Mouse (Mus musculus): ENCODE results near the gene Fbxo22. TPM values are rescaled to one million over a fixed set of nuclear protein-coding genes. Genes with fewer than 3 reads are reported as not detected.
A peak's percentile ranks its signal among the peaks of the same experiment; 100 is the strongest.

Gene Fbxo22
- 43.5 and 49.7 TPM in 2 replicates for total RNA-seq (2017)

DNA sequence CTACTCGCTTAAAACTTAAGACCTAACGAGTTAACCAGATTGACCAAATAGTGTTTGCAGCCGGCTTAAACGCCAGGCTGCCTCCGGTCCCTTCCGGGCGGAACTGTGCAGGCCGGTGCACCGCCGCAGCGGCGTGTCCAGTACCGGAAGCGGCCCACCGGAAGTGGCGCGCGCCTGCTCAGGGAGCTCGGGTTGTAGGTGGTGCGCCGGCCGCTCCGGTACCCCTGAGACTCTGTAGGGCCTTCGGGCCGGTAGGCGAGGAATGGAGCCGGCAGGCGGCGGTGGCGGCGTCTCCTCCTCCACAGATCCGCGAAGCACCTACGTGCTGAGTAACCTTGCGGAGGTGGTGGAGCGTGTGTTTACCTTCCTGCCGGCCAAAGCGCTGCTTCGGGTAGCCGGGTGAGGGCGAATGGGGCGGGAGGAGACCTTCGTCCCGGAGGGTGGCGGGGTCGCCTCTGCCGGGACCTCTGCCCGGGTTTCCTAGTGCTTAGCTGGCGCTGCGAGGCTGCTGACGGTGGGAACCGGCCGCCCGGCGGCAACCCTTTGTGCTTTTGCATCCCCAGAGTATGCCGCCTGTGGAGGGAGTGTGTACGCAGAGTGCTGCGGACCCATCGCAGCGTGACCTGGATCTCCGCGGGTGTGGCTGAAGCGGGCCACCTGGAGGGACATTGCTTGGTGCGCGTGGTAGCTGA, at the start of gene Fbxo22:
Gene Fbxo22 (plus strand): TSS at position 136 of the 692 bp plus-strand sequence.
- ATAC-seq (ENCODE audit: extremely low read depth, insufficient number of reproducible peaks, low FRiP score, poor library complexity, severe bottlenecking) = peak; percentile 83

DNA sequence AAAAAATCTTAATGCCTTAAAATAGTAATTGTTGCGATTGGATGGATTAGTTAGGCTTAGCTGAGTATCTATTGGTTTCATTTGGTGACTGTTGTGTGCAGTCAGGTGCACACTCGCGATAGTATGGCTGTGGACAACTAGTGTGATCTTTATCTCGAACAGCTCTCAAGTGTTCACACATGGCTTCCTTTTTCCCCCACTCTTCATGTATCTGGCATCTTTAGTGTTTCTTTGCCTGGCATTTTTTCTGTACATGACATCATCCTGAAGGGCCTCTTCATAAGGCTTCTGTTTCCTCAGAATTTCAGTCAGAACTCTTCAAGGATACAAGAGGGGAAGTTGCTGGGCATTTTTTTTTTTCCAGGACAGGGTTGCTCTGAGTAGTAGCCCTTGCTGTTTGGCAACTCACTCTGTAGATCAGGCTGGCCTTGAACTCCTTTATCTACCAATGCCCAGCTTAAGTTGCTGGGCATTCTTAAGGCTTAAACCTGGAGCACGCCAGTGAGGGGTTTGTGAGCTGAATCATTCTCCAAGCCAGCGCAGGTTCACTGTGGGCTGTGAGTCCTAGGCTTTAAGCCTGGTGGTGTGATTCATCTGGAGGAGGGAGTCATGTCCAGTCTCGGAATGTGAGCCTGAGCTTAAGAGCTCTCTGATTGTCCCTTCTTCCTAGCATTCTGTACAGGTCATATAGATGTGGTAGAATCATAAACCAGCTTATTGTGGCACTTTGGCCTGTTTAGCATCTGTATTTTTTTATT, 37.9 kb upstream of the Fbxo22 start:
- no peak for ATAC-seq (ENCODE audit: extremely low read depth, insufficient number of reproducible peaks, low FRiP score, poor library complexity, severe bottlenecking)

- no peak for ATAC-seq (ENCODE audit: extremely low read depth, insufficient number of reproducible peaks, low FRiP score, poor library complexity, severe bottlenecking)
Measured at GRCm38 (mm10) chr9:55172195-55172685, 36.5 kb upstream of the Fbxo22 start.

- ATAC-seq (ENCODE audit: extremely low read depth, insufficient number of reproducible peaks, low FRiP score, poor library complexity, severe bottlenecking) = no peak
Measured at GRCm38 (mm10) chr9:55174235-55174634, 34.5 kb upstream of the Fbxo22 start.

DNA sequence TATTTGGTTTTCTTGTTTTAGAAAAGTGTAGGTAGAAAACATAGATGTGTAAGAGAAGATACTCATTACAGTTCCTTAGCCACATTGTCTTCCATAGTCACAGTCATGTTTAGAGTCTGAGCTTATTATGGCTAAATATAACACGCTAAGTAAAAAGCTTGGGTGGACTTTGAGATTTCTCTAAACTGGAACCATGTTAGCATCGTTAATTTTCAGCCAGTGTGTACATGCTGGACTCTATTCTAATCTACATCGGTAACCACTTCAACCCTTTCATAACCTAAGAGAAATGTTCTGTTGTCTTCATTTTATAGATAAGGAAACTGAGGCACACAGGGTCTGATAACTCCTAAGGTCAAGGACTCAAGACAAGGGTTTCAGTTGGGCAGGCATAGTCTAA, 12.8 kb upstream of the Fbxo22 start:
- ATAC-seq (ENCODE audit: extremely low read depth, insufficient number of reproducible peaks, low FRiP score, poor library complexity, severe bottlenecking) = no peak

DNA sequence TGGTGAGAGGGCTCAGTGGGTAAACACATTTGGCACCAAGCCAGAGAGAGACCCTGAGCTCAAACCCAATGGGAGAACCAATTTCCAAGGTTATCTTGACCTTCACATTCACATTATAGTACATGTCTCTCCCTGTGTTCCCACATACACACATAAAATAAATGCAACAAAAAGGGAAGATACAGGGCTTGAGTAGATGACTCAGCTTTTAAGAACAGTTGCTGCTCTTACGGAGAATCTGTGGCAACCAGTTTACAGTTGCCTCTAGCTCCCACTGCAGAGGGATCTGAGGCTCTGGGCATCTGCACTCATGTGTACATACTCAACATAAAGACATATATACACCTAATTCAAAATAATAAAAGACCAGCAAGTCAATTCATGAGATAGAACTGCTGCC, 10.5 kb upstream of the Fbxo22 start:
- no peak for ATAC-seq (ENCODE audit: extremely low read depth, insufficient number of reproducible peaks, low FRiP score, poor library complexity, severe bottlenecking)

DNA sequence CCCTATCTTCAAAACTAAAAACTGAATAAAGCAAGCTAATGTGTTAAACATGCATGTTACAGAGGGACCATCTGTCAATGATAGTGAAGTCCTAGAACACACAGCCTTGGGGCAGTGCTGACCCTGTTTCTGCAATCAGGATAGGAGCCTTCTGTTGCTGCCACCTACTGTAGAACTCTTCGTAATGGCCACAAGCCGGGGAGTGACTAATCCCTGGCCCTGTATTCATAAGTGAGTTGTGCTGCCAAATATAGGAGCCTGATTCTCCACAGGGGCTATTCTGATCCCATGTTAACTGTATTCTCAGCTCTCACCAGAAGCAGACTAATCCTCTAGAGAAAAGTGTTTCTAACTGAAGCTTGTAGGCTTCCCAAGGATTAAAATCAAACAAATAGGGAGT, 9.4 kb upstream of the Fbxo22 start:
- no peak for ATAC-seq (ENCODE audit: extremely low read depth, insufficient number of reproducible peaks, low FRiP score, poor library complexity, severe bottlenecking)

- ATAC-seq (ENCODE audit: extremely low read depth, insufficient number of reproducible peaks, low FRiP score, poor library complexity, severe bottlenecking) = no peak
Measured at GRCm38 (mm10) chr9:55208458-55208789, 301 bp upstream of the Fbxo22 start.

DNA sequence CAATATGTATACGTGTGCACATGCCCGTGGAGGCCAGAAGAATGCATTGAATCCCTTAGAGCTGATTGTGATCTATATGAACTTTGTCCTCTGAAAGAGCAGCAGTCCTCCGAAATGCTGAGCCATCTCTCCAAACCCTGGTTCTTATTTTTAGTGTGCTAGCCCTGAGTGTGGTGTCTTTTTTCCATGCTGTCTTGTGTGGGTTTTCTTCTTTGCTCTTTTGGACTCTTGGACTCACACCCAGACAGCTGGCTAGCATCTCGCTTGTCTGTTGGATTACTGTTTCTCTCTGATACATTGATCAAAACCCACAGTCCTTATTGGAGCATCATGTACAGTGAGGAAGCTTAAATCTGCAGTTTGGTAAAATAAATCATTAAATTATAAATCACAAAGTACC, 2.9 kb downstream of the Fbxo22 start:
- ATAC-seq (ENCODE audit: extremely low read depth, insufficient number of reproducible peaks, low FRiP score, poor library complexity, severe bottlenecking) = no peak

- no peak for ATAC-seq (ENCODE audit: extremely low read depth, insufficient number of reproducible peaks, low FRiP score, poor library complexity, severe bottlenecking)
Measured at GRCm38 (mm10) chr9:55213396-55213795, 4.7 kb downstream of the Fbxo22 start.

DNA sequence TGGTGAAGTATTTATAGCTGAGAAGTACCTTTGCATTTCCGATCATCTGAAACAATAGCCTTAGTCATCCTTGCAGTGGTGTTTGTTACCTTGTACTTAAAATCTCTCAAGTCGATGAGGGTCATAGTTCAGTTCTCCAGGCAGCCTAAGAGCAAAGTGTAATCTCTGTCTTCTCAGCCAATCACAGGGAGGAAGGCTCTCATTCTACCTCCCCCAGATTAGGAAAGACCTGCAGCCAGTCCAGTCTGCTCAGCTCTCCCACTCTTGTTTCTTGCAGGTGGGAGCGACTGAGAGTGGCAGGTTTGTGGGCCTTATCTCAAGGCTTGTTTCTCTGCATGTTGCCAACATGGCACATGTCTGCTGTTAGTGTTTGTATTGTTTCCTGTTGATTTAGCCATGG, 6.3 kb downstream of the Fbxo22 start:
- ATAC-seq (ENCODE audit: extremely low read depth, insufficient number of reproducible peaks, low FRiP score, poor library complexity, severe bottlenecking) = no peak

- ATAC-seq (ENCODE audit: extremely low read depth, insufficient number of reproducible peaks, low FRiP score, poor library complexity, severe bottlenecking) = no peak
Measured at GRCm38 (mm10) chr9:55215648-55216047, 6.9 kb downstream of the Fbxo22 start.

DNA sequence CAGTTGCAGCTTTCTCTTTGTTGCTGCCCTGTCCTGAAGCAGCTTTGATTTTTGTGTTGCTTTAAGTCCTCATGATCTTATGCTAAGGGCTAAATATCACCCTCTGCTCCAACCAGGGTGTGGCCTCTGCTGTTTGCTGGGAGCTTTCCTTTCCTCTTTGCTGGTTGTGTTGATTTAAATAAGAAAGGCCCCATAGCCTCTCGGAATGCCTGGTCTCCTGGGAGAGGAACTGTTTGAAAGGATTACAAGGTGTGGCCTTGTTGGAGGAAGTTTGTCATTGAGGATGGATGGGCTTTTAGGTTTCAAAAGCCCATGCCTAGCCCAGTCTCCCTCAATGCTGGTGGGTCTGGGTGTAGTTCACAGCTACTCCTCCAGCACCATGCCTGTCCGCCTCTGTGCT, 7.4 kb downstream of the Fbxo22 start:
- ATAC-seq (ENCODE audit: extremely low read depth, insufficient number of reproducible peaks, low FRiP score, poor library complexity, severe bottlenecking) = no peak

GRCm38 (mm10) chr9:55217381-55217780, 8.7 kb downstream of the Fbxo22 start:
- no peak for ATAC-seq (ENCODE audit: extremely low read depth, insufficient number of reproducible peaks, low FRiP score, poor library complexity, severe bottlenecking)

DNA sequence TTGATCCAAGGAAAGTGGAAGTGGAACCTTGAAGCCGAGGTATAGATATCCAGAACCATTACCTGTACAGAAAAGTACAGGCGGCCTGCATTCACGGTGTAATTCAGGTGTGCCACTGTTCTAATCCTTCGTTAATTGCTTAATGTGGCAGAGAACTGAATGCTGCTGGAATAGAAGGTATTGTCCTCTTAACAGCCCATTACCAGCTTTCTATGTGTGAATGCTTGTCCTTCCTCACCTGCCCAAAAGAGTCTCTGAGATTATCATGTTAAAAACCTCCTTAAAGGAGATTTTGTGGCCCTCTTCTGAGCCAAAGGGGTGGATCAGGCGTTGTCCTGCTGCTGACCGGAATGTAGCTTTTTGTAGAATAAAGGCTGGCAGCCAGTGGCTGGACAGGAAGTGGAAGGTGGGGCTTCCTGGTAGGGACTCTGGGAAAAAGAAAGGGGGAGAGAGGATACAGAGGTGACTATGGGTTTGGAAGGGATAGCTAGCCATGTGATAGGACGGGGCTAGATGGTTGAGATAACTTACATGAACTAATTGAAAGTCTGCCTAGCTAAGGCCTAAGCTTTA, 16.5 kb downstream of the Fbxo22 start:
- ATAC-seq (ENCODE audit: extremely low read depth, insufficient number of reproducible peaks, low FRiP score, poor library complexity, severe bottlenecking) = no peak

DNA sequence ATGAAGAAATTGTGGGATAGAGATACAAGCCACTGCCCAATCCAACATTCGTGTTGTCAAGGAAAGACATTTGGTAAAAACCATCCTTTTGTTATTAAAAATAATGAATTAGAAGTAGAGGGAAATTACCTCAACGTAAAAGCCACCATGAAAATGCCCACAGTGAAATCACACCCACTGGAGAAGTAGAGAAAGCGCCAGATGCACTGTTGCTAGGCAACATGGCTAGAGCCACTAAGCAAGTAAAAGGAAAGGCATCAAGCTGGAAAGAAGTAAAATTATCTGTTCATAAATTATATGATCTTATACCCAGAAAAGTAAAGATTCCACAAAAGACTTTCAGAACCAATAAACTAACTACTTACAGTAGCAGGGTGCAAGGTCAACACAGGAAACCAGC, 17.5 kb downstream of the Fbxo22 start:
- ATAC-seq (ENCODE audit: extremely low read depth, insufficient number of reproducible peaks, low FRiP score, poor library complexity, severe bottlenecking) = no peak

- ATAC-seq (ENCODE audit: extremely low read depth, insufficient number of reproducible peaks, low FRiP score, poor library complexity, severe bottlenecking) = no peak
Measured at GRCm38 (mm10) chr9:55228149-55228548, 19.4 kb downstream of the Fbxo22 start.

- ATAC-seq (ENCODE audit: extremely low read depth, insufficient number of reproducible peaks, low FRiP score, poor library complexity, severe bottlenecking) = no peak
Measured at GRCm38 (mm10) chr9:55229010-55229409, 20.3 kb downstream of the Fbxo22 start.

GRCm38 (mm10) chr9:55231544-55231943, 22.8 kb downstream of the Fbxo22 start:
- no peak for ATAC-seq (ENCODE audit: extremely low read depth, insufficient number of reproducible peaks, low FRiP score, poor library complexity, severe bottlenecking)

- ATAC-seq (ENCODE audit: extremely low read depth, insufficient number of reproducible peaks, low FRiP score, poor library complexity, severe bottlenecking) = no peak
Measured at GRCm38 (mm10) chr9:55232110-55232509, 23.4 kb downstream of the Fbxo22 start.
